Mouse (Mus musculus): Measurements from ENCODE around the gene Dock8.

- TF ChIP-seq USF1 (IDR thresholded peaks at IDR 0.05; ENCODE audit: low read depth) (no peak), POLR2AphosphoS2 (IDR thresholded peaks at IDR 0.05; ENCODE audit: insufficient read length, low read depth) (no peak), MYOD1 (IDR thresholded peaks at IDR 0.05; ENCODE audit: control insufficient read depth in 1 of 3, insufficient read length in 2 of 3, low read depth in 2 of 3) (no peak), POLR2A (IDR thresholded peaks at IDR 0.05; ENCODE audit: insufficient read length, low read depth) (no peak)
These were observed 37.9 kb downstream of the Dock8 start for GRCm38 (mm10) chr19:25037249-25037648.

Measured in myocyte (in vitro differentiated cells).